Mouse (Mus musculus) spleen, adult 2 months (tissue): ENCODE measurements around the gene Abcc10. TPM values are rescaled to one million over a fixed set of nuclear protein-coding genes. Genes with fewer than 3 reads are reported as not detected.

ENCODE experiments used
- DNase-seq, 2 experiments: peaks; one replicate each; pipeline versions ENCODE4 v3.0.0 to v3.0.0-alpha.2; 2012 to 2021; ENCODE audit warnings: low spot score in 2 of 2, low read depth in 1 of 2
- H3K27ac ChIP-seq: fragments of 200-500 bp; 2 replicates; pipeline ENCODE4 v1.5.1; 2012; ENCODE audit warnings: low read length, inconsistent platforms; ENCODE audit not compliant: insufficient read depth
- H3K27me3 ChIP-seq: fragments of 200-500 bp; 2 replicates; pipeline ENCODE4 v1.6.1; 2012; ENCODE audit warnings: mild to moderate bottlenecking, moderate library complexity, low read length, inconsistent platforms; ENCODE audit not compliant: control insufficient read depth, insufficient read depth
- H3K36me3 ChIP-seq: fragments of 200-500 bp; 2 replicates; pipeline ENCODE4 v1.6.1; 2012; ENCODE audit warnings: mild to moderate bottlenecking, low read length, inconsistent platforms; ENCODE audit not compliant: control insufficient read depth, insufficient read depth
- H3K4me1 ChIP-seq: fragments of 200-500 bp; 2 replicates; pipeline ENCODE4 v1.6.1; 2011; ENCODE audit warnings: inconsistent platforms; ENCODE audit not compliant: control insufficient read depth, insufficient read depth, insufficient read length
- H3K4me3 ChIP-seq: fragments of 200-500 bp; 2 replicates; pipeline ENCODE4 v1.5.1; 2011; ENCODE audit warnings: mild to moderate bottlenecking, inconsistent platforms; ENCODE audit not compliant: insufficient read depth, insufficient read length; ENCODE audit errors: extremely low read depth
- CTCF ChIP-seq: fragments of 200-500 bp; IDR thresholded peaks from 2 replicates; pipeline ENCODE4 v1.5.1; 2011; ENCODE audit warnings: mild to moderate bottlenecking, inconsistent platforms; ENCODE audit not compliant: insufficient read depth, insufficient read length, insufficient replicate concordance; ENCODE audit errors: extremely low read depth
- POLR2A ChIP-seq: fragments of 200-500 bp; IDR thresholded peaks from 2 replicates; pipeline ENCODE4 v1.6.1; 2011; ENCODE audit warnings: low read depth, low read length, inconsistent platforms
- WGBS: fragments of 180-500 bp; shearing (Covaris S2); methylation state at CpG from one replicate; pipeline ENCODE4 v1.1.7; 2018; 5-methylcytosine and 5-hydroxymethylcytosine counted together
- polyA plus RNA-seq: library from polyadenylated mRNA; depleted of rRNA; stranded (reverse); fragments of >200 nt; gene quantifications from 2 replicates; pipeline ENCODE4 v1.2.3, GENCODE M21; 2012

The Abcc10 gene
- polyA plus RNA-seq, 1 experiment: 15.4 TPM

GRCm38 (mm10) chr17:46278011-46278765, 50.0 kb downstream of the Abcc10 start:
- Histone ChIP-seq H3K4me3 (no peak overlapping the region), H3K4me1 (peaks cover 2% of the 10 kb centered on the region; the same call in 1 of the 2 replicates), H3K27ac (no peak overlapping the region), H3K27me3 (no peaks in the 10 kb centered on the region), H3K36me3 (peaks cover 13% of the 10 kb centered on the region)
- 96% methylated on average over 12 of the region's 12 CpGs for WGBS
- TF ChIP-seq POLR2A (no peak), CTCF (no peak)
- no peak for DNase-seq

DNA sequence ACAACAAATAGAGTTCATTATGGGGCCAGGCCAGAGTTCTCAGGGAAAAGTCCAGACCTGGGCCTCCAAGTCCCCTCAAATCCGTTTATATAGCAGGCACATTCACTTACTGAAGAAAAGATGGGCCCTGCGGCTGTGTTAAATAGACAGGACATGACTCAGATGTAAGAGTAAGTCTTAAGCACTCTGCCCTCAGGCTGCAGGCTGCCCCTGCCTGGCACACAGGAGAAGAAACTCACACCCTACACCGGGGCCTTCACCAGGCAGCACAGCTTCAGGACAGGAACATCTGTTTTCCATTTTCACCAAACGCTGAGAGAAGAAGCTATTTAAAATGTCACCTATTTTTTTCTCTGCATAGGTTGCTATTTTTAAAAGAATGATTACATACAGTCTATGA, 50.6 kb downstream of the Abcc10 start:
- WGBS: 91% methylated on average over 4 of the region's 4 CpGs
- Histone ChIP-seq H3K4me1 (peaks cover 2% of the 10 kb centered on the region; the same call in 1 of the 2 replicates), H3K4me3 (no peak overlapping the region), H3K27me3 (no peaks in the 10 kb centered on the region), H3K27ac (no peak overlapping the region), H3K36me3 (peaks cover 13% of the 10 kb centered on the region)
- TF ChIP-seq POLR2A (no peak), CTCF (no peak)
- DNase-seq: no peak

- WGBS: 91% methylated on average over 10 of the region's 10 CpGs
Observed at GRCm38 (mm10) chr17:46275506-46275905, 52.6 kb downstream of the Abcc10 start.

DNA sequence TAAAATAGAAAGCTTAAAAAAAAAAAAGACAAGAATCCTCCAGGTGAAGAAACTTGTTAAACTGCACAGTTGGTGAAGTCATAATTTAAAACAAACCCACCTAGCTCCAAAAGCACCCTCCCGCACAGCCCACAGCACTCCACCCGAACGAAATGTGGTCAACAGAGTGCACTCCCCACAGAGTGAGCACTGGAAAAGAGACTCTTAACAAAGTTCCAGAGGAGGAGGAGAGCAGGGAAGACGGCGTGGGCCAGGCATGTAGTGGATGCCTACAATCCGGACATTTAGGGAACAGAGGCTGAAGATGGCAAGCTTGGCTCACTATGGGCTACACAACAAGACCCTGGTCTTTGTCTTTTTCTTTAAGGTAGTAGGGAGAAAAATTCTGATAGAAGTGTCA, 53.1 kb downstream of the Abcc10 start:
- H3K4me3 ChIP-seq: no peak overlapping the region
- no peak for DNase-seq
- H3K27me3 ChIP-seq: no peaks in the 10 kb centered on the region
- peaks cover 18% of the 10 kb centered on the region for H3K36me3 ChIP-seq
- no peak overlapping the region for H3K27ac ChIP-seq
- TF ChIP-seq CTCF (no peak), POLR2A (no peak)
- no peaks in the 10 kb centered on the region for H3K4me1 ChIP-seq
- WGBS: 92% methylated on average over 6 of the region's 6 CpGs

More at GRCm38 (mm10) chr17:46275506-46275905, 52.6 kb downstream of the Abcc10 start:
- Histone ChIP-seq H3K27me3 (no peaks in the 10 kb centered on the region), H3K4me1 (no peaks in the 10 kb centered on the region), H3K36me3 (peaks cover 18% of the 10 kb centered on the region), H3K4me3 (no peak overlapping the region), H3K27ac (no peak overlapping the region)
- TF ChIP-seq POLR2A: no peak
- TF ChIP-seq CTCF: no peak
- no peak for DNase-seq

DNA sequence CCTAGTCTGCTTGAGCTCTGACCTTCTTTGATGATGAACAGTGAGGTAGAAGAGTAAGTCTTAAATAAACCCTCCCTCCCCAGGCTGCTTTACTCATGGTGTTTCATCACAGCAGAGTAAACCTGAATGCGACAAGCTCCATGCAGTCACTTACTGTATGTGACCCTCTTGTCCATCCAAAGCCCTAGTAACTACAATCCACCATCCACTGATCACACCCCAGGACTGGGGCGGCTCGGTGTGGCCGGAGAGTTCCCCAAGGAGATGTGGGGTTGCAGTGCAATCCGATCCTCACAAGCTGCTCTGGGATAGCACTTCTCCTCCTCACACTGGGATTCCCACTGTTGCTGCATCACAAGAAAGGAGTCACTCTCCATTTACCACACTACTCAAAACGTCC, 53.7 kb downstream of the Abcc10 start:
- peaks cover 20% of the 10 kb centered on the region for H3K36me3 ChIP-seq
- 95% methylated on average over 6 of the region's 6 CpGs for WGBS
- no peaks in the 10 kb centered on the region for H3K27me3 ChIP-seq
- no peak overlapping the region for H3K27ac ChIP-seq
- DNase-seq: no peak
- TF ChIP-seq CTCF (no peak), POLR2A (no peak)
- H3K4me1 ChIP-seq: no peaks in the 10 kb centered on the region
- no peak overlapping the region for H3K4me3 ChIP-seq

- peaks cover 17% of the 10 kb centered on the region for H3K36me3 ChIP-seq
- H3K27me3 ChIP-seq: no peaks in the 10 kb centered on the region
- TF ChIP-seq CTCF (no peak), POLR2A (no peak)
- no peak for DNase-seq
- WGBS: 89% methylated on average over 1 of the region's 1 CpGs
- H3K27ac ChIP-seq: no peak overlapping the region
- H3K4me1 ChIP-seq: no peaks in the 10 kb centered on the region
- no peak overlapping the region for H3K4me3 ChIP-seq
Observed at GRCm38 (mm10) chr17:46273803-46274236, 54.3 kb downstream of the Abcc10 start.

GRCm38 (mm10) chr17:46272675-46273074, 55.5 kb downstream of the Abcc10 start:
- Histone ChIP-seq H3K27me3 (no peaks in the 10 kb centered on the region), H3K27ac (no peak overlapping the region), H3K36me3 (peaks cover 15% of the 10 kb centered on the region), H3K4me1 (no peaks in the 10 kb centered on the region), H3K4me3 (no peak overlapping the region)
- TF ChIP-seq POLR2A: no peak
- no peak for TF ChIP-seq CTCF
- WGBS: 85% methylated on average over 5 of the region's 5 CpGs
- DNase-seq: no peak
